Mouse (Mus musculus) bone marrow macrophage, adult 2 months (primary cell): ENCODE results near the gene Pou5f1.

ENCODE experiments used
- CTCF ChIP-seq: IDR thresholded peaks from 2 replicates; pipeline ENCODE4 v1.5.1; 2012; ENCODE audit warnings: low read depth, mild to moderate bottlenecking, low read length, moderate library complexity
- POLR2A ChIP-seq: IDR thresholded peaks from 2 replicates; pipeline ENCODE4 v1.6.1; 2012; ENCODE audit warnings: mild to moderate bottlenecking, low read depth, low read length, borderline replicate concordance

DNA sequence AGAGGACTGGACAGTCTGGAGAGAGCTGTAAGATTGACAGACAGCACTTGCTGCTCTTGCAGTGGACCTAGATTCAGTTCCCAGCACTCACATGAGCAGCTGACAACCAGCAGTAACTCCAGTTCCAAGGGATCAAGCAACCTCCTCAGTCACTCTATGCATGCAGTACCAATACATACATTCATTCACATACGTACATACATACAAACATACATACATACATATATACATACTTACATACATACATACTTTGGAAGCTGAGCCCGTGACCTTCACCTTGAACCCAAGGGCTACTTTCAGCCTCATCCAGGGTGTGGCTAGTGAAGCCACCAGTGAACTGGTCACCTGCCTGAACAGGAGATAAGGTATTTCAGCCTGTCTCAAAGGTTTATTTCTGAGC, 17.8 kb upstream of the Pou5f1 start:
- TF ChIP-seq POLR2A (no peak), CTCF (no peak)
